Mouse (Mus musculus) ovary, postnatal 10 days (tissue): ENCODE data around the gene Aox4.

Experiments
- DNase-seq: peaks from one replicate; pipeline ENCODE4 v3.0.0; 2022; ENCODE audit warnings: low spot score

Aox4 gene

GRCm38 (mm10) chr1:58301073-58301472 is 90.9 kb downstream of the Aox4 start:
- DNase-seq = no peak

- DNase-seq = no peak
Observed at GRCm38 (mm10) chr1:58302015-58302414, 91.8 kb downstream of the Aox4 start.

GRCm38 (mm10) chr1:58303009-58303408 is 92.8 kb downstream of the Aox4 start:
- no peak for DNase-seq

GRCm38 (mm10) chr1:58303726-58304125 is 93.5 kb downstream of the Aox4 start:
- DNase-seq = no peak

GRCm38 (mm10) chr1:58304296-58304695 is 94.1 kb downstream of the Aox4 start:
- DNase-seq = no peak

- no peak for DNase-seq
Observed at GRCm38 (mm10) chr1:58307181-58307580, 97.0 kb downstream of the Aox4 start.

- DNase-seq = no peak
Observed at GRCm38 (mm10) chr1:58308594-58308993, 98.4 kb downstream of the Aox4 start.

- DNase-seq = no peak
Observed at GRCm38 (mm10) chr1:58309853-58310252, 99.7 kb downstream of the Aox4 start.

GRCm38 (mm10) chr1:58311221-58311864 is 101.1 kb downstream of the Aox4 start:
- no peak for DNase-seq

- no peak for DNase-seq
Observed at GRCm38 (mm10) chr1:58313173-58313572, 103.0 kb downstream of the Aox4 start.

GRCm38 (mm10) chr1:58315532-58315931 is 105.3 kb downstream of the Aox4 start:
- no peak for DNase-seq
